Mouse (Mus musculus) liver, embryonic 11.5 days (tissue): ENCODE data around the gene Phactr3. TPM values are rescaled to one million over a fixed set of nuclear protein-coding genes. Genes with fewer than 3 reads are reported as not detected.

Source experiments
- ATAC-seq: fragments of 200-750 bp; cut with Nextera tagmentation; replicated peaks from 2 replicates; pipeline ENCODE4 v1.8.0; 2017; ENCODE audit warnings: moderate number of reproducible peaks, mild to moderate bottlenecking, moderate TSS enrichment, moderate library complexity; ENCODE audit not compliant: low FRiP score
- DNase-seq: peaks from one replicate; pipeline ENCODE4 v3.0.0-alpha.2; 2017; ENCODE audit warnings: low spot score
- H3K27ac ChIP-seq: fragments of 300-500 bp; sonication (generic); 2 replicates; pipeline ENCODE4 v1.5.1; 2014; ENCODE audit warnings: mild to moderate bottlenecking, low read depth, low read length, control low read depth
- H3K27me3 ChIP-seq: fragments of 300-500 bp; sonication (generic); replicated peaks from 2 replicates; pipeline ENCODE4 v1.6.1; 2014; ENCODE audit warnings: low read length, mixed read lengths; ENCODE audit not compliant: control insufficient read depth, insufficient read depth
- H3K36me3 ChIP-seq: fragments of 300-500 bp; sonication (generic); 2 replicates; pipeline ENCODE4 v1.6.1; 2014; ENCODE audit warnings: mild to moderate bottlenecking, low read length, moderate library complexity, mixed read lengths; ENCODE audit not compliant: control insufficient read depth, insufficient read depth
- H3K4me1 ChIP-seq: fragments of 300-500 bp; sonication (generic); replicated peaks from 2 replicates; pipeline ENCODE4 v1.6.1; 2014; ENCODE audit warnings: low read length, mixed read lengths; ENCODE audit not compliant: control insufficient read depth, insufficient read depth
- H3K4me2 ChIP-seq: fragments of 300-500 bp; sonication (generic); 2 replicates; pipeline ENCODE4 v1.6.1; 2014; ENCODE audit warnings: mild to moderate bottlenecking, control low read depth, moderate library complexity
- H3K4me3 ChIP-seq: fragments of 300-500 bp; sonication (generic); 2 replicates; pipeline ENCODE4 v1.5.1; 2014; ENCODE audit warnings: low read depth, low read length, control low read depth
- H3K9ac ChIP-seq: fragments of 300-500 bp; sonication (generic); 2 replicates; pipeline ENCODE4 v1.6.1; 2014; ENCODE audit warnings: low read depth, low read length, control low read depth
- H3K9me3 ChIP-seq: fragments of 300-500 bp; sonication (generic); 2 replicates; pipeline ENCODE4 v1.6.1; 2016; ENCODE audit warnings: low read length, inconsistent platforms, mixed read lengths; ENCODE audit not compliant: control insufficient read depth
- WGBS: fragments of 180-500 bp; shearing (Covaris S2); extraction: QIAGEN DNeasy Blood & Tissue Kit; methylation state at CpG from one replicate; pipeline ENCODE4 v1.1.7; 2014; 5-methylcytosine and 5-hydroxymethylcytosine counted together
- polyA plus RNA-seq: library from polyadenylated mRNA; unstranded; fragments of >200 nt; fragmentation: Nextera tagmentation; extraction: Ambion mirVana; gene quantifications from 2 replicates; pipeline ENCODE4 v1.2.1, GENCODE M21; 2014

Gene Phactr3
- polyA plus RNA-seq, 1 experiment from 2014 or later = 0.90 TPM

DNA sequence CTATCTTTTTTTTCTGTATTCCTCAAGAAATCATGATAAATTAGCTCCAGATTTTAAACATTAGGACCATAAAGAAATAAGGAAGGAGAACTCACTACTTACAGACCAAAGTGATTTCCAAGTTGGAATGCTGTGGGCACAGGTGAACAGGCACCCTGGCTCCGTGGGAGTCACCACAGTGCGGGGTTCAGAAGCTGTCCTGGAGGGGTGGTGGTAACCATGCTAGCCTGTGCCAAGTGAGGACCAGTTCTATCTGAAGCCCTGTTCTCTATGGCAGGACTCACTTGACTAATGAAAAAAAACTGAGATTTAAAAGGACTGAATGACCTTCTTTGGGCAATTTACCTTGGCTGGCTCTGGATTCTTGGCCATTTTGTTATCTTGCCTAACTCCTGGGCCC, 10.9 kb downstream of the Phactr3 start:
- Histone ChIP-seq H3K9ac (no peak overlapping the region), H3K4me1 (no peaks in the 10 kb centered on the region), H3K36me3 (no peaks in the 10 kb centered on the region), H3K27ac (no peak overlapping the region), H3K9me3 (no peaks in the 10 kb centered on the region), H3K27me3 (no peaks in the 10 kb centered on the region), H3K4me2 (no peak overlapping the region), H3K4me3 (no peak overlapping the region)
- WGBS = 66% methylated on average over 2 of the region's 2 CpGs
- DNase-seq (no peak), ATAC-seq (no peak)

- Histone ChIP-seq H3K9ac (no peak overlapping the region), H3K4me1 (no peaks in the 10 kb centered on the region), H3K27ac (no peak overlapping the region), H3K4me3 (no peak overlapping the region), H3K36me3 (no peaks in the 10 kb centered on the region), H3K9me3 (no peaks in the 10 kb centered on the region), H3K27me3 (no peaks in the 10 kb centered on the region), H3K4me2 (no peak overlapping the region)
- no peak for DNase-seq
- WGBS = 79% methylated on average over 5 of the region's 5 CpGs
- ATAC-seq = no peak
These were observed 11.8 kb downstream of the Phactr3 start for GRCm38 (mm10) chr2:178130536-178130935.

GRCm38 (mm10) chr2:178131011-178131410, 12.2 kb downstream of the Phactr3 start:
- Histone ChIP-seq H3K9me3 (no peaks in the 10 kb centered on the region), H3K4me3 (no peak overlapping the region), H3K9ac (no peak overlapping the region), H3K4me1 (no peaks in the 10 kb centered on the region), H3K27ac (no peak overlapping the region), H3K27me3 (no peaks in the 10 kb centered on the region), H3K4me2 (no peak overlapping the region), H3K36me3 (no peaks in the 10 kb centered on the region)
- ATAC-seq (no peak), DNase-seq (no peak)
- 63% methylated on average over 5 of the region's 5 CpGs for WGBS

GRCm38 (mm10) chr2:178131606-178132365, 13.0 kb downstream of the Phactr3 start:
- 81% methylated on average over 5 of the region's 5 CpGs for WGBS
- no peak for ATAC-seq

DNA sequence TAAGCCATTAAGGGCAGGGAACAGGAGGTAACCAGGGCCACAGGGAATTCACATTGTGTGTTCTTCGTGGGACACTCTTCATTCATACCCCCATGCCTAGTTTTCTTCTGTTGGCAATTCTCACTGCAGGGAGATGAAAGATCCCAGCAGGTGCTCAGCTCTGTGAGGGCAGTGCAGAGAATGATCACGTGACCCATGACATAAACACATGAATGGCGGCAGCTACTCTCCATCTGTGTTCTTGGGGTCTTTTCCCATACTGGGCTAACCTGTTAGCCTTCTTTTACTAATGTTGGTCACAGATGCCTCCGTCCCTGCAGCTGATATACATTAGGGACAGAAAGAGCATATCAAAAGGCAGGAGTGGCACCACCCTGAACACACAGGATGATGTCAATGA, 16.9 kb downstream of the Phactr3 start:
- Histone ChIP-seq H3K36me3 (no peaks in the 10 kb centered on the region), H3K4me1 (no peaks in the 10 kb centered on the region), H3K9me3 (no peaks in the 10 kb centered on the region), H3K9ac (no peak overlapping the region), H3K4me3 (no peak overlapping the region), H3K4me2 (no peak overlapping the region), H3K27me3 (no peaks in the 10 kb centered on the region; the same call in 1 of the 2 replicates), H3K27ac (no peak overlapping the region)
- WGBS = 42% methylated on average over 4 of the region's 4 CpGs
- DNase-seq (no peak), ATAC-seq (no peak)

More at GRCm38 (mm10) chr2:178131606-178132365, 13.0 kb downstream of the Phactr3 start:
- Histone ChIP-seq H3K27me3 (no peaks in the 10 kb centered on the region), H3K4me1 (no peaks in the 10 kb centered on the region), H3K4me3 (no peak overlapping the region), H3K9me3 (no peaks in the 10 kb centered on the region), H3K36me3 (no peaks in the 10 kb centered on the region), H3K9ac (no peak overlapping the region), H3K4me2 (no peak overlapping the region), H3K27ac (no peak overlapping the region)
- DNase-seq = no peak

DNA sequence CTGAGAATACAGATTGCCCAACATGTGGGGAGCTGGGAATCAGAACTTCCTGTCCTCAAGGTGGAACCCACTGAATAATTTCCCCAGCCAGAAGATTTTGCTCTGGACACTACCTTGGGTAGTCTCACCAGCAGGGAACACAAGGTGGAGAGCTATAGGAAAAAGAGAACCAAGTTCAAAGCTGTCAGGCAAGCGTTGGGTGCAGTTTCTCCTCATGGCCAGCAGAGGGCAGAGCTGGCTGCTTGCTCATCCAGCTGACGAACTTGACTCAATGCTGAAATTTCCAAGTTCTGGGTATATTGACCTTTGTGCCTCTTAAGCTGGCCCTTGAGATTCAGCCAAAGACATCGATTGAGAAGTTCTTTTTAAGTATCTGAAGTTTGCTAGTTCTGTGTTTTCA, 18.7 kb downstream of the Phactr3 start:
- ATAC-seq = no peak
- peaks cover 15% of the 10 kb centered on the region for H3K27me3 ChIP-seq
- H3K9ac ChIP-seq = no peak overlapping the region
- no peaks in the 10 kb centered on the region for H3K4me1 ChIP-seq
- no peak overlapping the region for H3K4me3 ChIP-seq
- no peak overlapping the region for H3K4me2 ChIP-seq
- H3K27ac ChIP-seq = no peak overlapping the region
- no peak for DNase-seq
- H3K36me3 ChIP-seq = no peaks in the 10 kb centered on the region
- WGBS = 9% methylated on average over 3 of the region's 3 CpGs
- no peaks in the 10 kb centered on the region for H3K9me3 ChIP-seq

DNA sequence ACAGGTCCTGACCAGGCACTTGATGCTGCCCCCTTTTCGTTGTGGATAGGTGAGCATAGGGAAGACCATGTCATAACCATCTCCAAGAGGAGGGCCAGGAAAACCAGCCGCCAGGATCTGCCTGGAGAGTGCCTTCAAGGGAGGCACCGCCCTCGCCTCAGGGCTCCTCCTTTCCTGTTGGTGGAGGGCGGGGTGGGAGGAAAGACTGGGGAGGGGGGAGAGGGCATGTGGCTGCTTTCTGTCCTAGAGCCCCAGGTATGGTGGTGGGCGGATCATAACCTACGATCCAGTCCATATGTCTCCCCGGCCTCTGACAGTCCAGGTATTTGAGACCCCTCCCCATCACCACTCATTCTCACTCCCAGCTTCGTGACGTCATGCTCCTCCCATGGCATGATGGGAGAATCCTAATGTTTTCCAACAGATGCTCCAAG, 22.7 kb downstream of the Phactr3 start:
- H3K27ac ChIP-seq = no peak overlapping the region
- 7% methylated on average over 10 of the region's 10 CpGs for WGBS
- no peaks in the 10 kb centered on the region for H3K36me3 ChIP-seq
- DNase-seq (no peak), ATAC-seq (no peak)
- no peaks in the 10 kb centered on the region for H3K9me3 ChIP-seq
- H3K9ac ChIP-seq = no peak overlapping the region
- H3K4me2 ChIP-seq = no peak overlapping the region
- H3K4me1 ChIP-seq = no peaks in the 10 kb centered on the region
- H3K4me3 ChIP-seq = no peak overlapping the region
- peaks cover 34% of the 10 kb centered on the region for H3K27me3 ChIP-seq

DNA sequence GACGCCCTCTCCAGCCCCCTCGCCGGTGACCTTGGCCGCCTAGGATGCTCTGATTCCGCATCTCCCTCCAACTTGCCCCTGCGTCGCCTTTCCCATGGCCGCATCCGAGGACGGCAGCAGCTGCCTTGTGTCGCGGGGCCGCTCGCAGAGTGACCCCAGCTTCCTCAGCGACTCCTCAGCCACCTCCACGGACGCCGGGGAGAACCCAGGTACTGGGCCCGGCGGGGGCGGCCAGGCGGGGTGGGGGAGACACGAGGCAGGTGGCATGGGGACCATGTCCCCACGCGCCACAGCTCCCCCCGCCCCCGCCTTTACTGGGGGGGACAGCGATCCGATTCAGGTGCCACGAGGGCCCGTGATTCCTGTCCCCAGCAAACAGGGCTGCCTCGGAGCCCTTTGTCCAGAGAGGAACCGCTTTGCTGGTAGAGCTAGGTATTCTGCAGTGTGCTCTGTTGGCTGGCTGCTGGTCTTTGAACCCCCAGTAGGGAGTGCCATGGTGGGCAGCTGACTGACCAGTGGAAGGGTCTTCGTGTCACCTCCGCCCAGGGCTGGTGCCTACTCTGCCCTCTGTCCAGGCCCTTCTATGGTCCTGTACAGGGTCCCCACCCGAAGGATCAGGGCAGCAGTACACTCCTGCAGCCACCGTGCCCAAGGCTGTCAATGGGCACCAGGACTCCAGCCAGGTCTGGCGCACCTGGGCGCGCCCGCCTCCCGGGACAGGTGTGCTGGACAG, 23.7 kb downstream of the Phactr3 start:
- Histone ChIP-seq H3K4me3 (no peak overlapping the region), H3K4me2 (0 out of 2 replicates have a peak overlapping the region, but pooled peaks have one; percentile 28), H3K27ac (no peak overlapping the region), H3K4me1 (no peaks in the 10 kb centered on the region), H3K36me3 (no peaks in the 10 kb centered on the region), H3K9ac (no peak overlapping the region), H3K27me3 (peaks cover 34% of the 10 kb centered on the region), H3K9me3 (no peaks in the 10 kb centered on the region)
- ATAC-seq (no peak), DNase-seq (no peak)
- WGBS = 16% methylated on average over 42 of the region's 42 CpGs

- WGBS = 30% methylated on average over 3 of the region's 3 CpGs
- H3K9ac ChIP-seq = no peak overlapping the region
- peaks cover 34% of the 10 kb centered on the region for H3K27me3 ChIP-seq
These were observed 24.2 kb downstream of the Phactr3 start for GRCm38 (mm10) chr2:178143024-178143415.

More at GRCm38 (mm10) chr2:178143024-178143415, 24.2 kb downstream of the Phactr3 start:
- Histone ChIP-seq H3K4me2 (no peak overlapping the region), H3K36me3 (no peaks in the 10 kb centered on the region), H3K4me1 (no peaks in the 10 kb centered on the region), H3K27ac (no peak overlapping the region), H3K9me3 (no peaks in the 10 kb centered on the region), H3K4me3 (no peak overlapping the region)
- DNase-seq = no peak
- no peak for ATAC-seq
